Mouse (Mus musculus) lung, adult 2 months (tissue): ENCODE data around the gene Sned1.

Experiments used
- CTCF ChIP-seq: fragments of 200-500 bp; IDR thresholded peaks from 2 replicates; pipeline ENCODE4 v1.5.1; 2011; ENCODE audit warnings: mild to moderate bottlenecking, low read length, control low read depth; ENCODE audit not compliant: insufficient read depth
- POLR2A ChIP-seq: fragments of 200-500 bp; IDR thresholded peaks from 2 replicates; pipeline ENCODE4 v1.6.1; 2011; ENCODE audit warnings: low read depth, mild to moderate bottlenecking, control low read depth, low read length, borderline replicate concordance; ENCODE audit errors: extremely low read depth

DNA sequence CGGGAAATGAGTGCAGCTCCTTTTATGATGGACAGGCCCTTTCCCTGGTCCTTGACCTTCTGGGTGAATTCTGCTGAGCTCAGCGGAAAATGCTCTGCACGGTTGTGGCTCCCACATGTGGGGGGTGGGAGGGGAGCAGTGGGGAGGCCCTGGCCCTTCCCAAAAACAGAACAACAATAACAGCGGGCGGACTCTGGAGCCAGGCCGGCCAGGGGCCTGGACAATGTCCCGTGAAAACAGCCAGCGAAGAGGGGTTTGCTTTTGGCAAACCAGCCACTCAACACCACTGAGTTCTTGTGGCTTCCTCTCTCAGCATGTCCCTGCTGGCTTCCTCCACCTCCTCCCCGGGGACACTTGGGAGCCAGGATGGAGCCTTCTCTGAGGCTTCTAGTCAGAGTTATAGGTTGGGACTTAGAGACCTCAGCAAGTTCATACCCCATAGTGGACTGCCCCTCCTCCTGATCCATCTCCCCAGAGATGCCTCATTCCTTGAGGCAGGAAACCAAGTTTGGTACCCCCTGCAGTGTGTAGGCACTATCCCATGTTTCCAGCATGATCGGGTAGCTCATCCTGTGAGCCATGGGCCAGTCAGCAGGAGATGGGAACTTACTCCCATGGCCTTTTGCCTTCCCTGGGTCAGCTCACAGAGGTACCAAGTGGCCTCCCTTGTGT, 24.0 kb upstream of the Sned1 start:
- TF ChIP-seq POLR2A (no peak), CTCF (no peak)
